Mouse (Mus musculus) layer of hippocampus, adult 18-20 months (tissue): ENCODE measurements around the gene Mcidas. TPM values are rescaled to one million over a fixed set of nuclear protein-coding genes. Genes with fewer than 3 reads are reported as not detected.
"Not testable (repeated sequence)": the region's sequence is repeated elsewhere in the genome, so short reads cannot be mapped to it uniquely, and the experiment has no call there.

ENCODE experiments used
- DNase-seq, 2 experiments: peaks; one replicate each; pipeline ENCODE4 v3.0.0; 2022; ENCODE audit warnings: low spot score in 2 of 2
- total RNA-seq, 2 experiments: library from RNA; stranded (reverse); gene quantifications; 2 replicates each; pipeline ENCODE4 v1.2.3; 2021

The Mcidas gene
- total RNA-seq, 2 experiments from 2014 or later = 0.36 to 0.52 TPM

- DNase-seq = no peak
Observed at GRCm38 (mm10) chr13:113012683-113013082, 19.0 kb downstream of the Mcidas start.

GRCm38 (mm10) chr13:113013174-113013953, 19.7 kb downstream of the Mcidas start:
- not testable (repeated sequence) for DNase-seq

GRCm38 (mm10) chr13:113021521-113021920, 27.9 kb downstream of the Mcidas start:
- DNase-seq = no peak

- no peak for DNase-seq
Observed at GRCm38 (mm10) chr13:113022467-113022866, 28.8 kb downstream of the Mcidas start.

GRCm38 (mm10) chr13:113023274-113024143, 29.9 kb downstream of the Mcidas start:
- DNase-seq = no peak

GRCm38 (mm10) chr13:113031351-113031750, 37.7 kb downstream of the Mcidas start:
- no peak for DNase-seq

- DNase-seq = peak in 1 of 2 experiments; percentile 47
Observed at GRCm38 (mm10) chr13:113031792-113032571, 38.3 kb downstream of the Mcidas start.

GRCm38 (mm10) chr13:113032831-113033230, 39.2 kb downstream of the Mcidas start:
- no peak for DNase-seq

GRCm38 (mm10) chr13:113034271-113034886, 40.7 kb downstream of the Mcidas start:
- DNase-seq = no peak

- DNase-seq = peak; percentile 14 to 47
Observed at GRCm38 (mm10) chr13:113034950-113035421, 41.3 kb downstream of the Mcidas start, which contains the start of gene Cdc20b. Gene Cdc20b (plus strand): TSS chr13:113035111.

GRCm38 (mm10) chr13:113035852-113036251, 42.2 kb downstream of the Mcidas start:
- peak; percentile 59 to 87 for DNase-seq

GRCm38 (mm10) chr13:113044876-113045275, 51.2 kb downstream of the Mcidas start:
- no peak for DNase-seq

GRCm38 (mm10) chr13:113045458-113046110, 51.9 kb downstream of the Mcidas start:
- no peak for DNase-seq

- peak in 1 of 2 experiments; percentile 56 for DNase-seq
Observed at GRCm38 (mm10) chr13:113046211-113046883, 52.7 kb downstream of the Mcidas start, which contains the start of gene Gpx8. Gene Gpx8 (minus strand): TSS chr13:113046410.

- DNase-seq = no peak
Observed at GRCm38 (mm10) chr13:113047018-113047417, 53.4 kb downstream of the Mcidas start.

GRCm38 (mm10) chr13:113047647-113048046, 54.0 kb downstream of the Mcidas start:
- DNase-seq = no peak
